Mouse (Mus musculus) neural tube, postnatal 0 days (tissue): Measurements from ENCODE around the gene Eps15. TPM values are rescaled to one million over a fixed set of nuclear protein-coding genes. Genes with fewer than 3 reads are reported as not detected.

Experiments used
- polyA plus RNA-seq: library from polyadenylated mRNA; unstranded; fragments of >200 nt; fragmentation: Nextera tagmentation; extraction: Ambion mirVana; gene quantifications from 2 replicates; pipeline ENCODE4 v1.2.1, GENCODE M21; 2015

The Eps15 gene
- polyA plus RNA-seq, result 49.4 and 53.3 TPM in 2 replicates

DNA sequence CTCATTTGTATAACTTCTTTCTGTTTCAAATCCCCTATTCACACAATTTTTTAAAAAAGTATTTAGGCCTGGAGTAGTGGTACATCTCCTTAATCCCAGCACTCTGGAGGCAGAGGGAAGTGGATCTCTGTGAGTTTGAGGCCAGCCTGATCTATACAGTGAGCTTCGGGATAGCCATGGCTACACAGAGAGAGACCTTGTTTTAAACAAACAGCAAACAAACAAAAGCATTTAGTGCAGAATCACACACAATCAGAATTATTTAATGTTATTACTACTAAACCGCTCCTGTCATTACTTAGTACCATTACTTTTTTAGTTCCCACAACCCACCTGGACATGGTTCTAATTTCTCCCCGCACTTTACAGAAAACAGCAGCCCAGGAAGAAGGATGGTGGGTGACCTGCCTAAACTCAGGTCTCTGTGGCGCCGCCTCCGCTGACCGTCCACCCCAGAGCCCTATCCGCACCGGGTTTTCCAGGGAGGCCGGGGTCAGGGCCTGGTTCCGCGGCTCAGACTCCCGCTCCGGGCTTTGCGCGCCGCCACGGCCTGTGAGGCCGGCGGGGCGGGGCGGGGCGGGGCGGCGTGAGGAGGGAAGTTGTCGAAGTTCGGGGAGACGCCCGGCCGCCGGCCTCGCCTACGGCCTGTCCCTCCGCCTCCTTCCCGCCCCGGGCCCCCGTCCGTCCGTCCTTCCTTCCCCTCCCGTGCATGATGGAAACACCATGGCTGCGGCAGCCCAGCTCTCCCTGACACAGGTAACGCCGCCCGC lies at the start of gene Eps15:
TSS of gene Eps15 (plus strand) at position 580 of the 770 bp plus-strand sequence.

DNA sequence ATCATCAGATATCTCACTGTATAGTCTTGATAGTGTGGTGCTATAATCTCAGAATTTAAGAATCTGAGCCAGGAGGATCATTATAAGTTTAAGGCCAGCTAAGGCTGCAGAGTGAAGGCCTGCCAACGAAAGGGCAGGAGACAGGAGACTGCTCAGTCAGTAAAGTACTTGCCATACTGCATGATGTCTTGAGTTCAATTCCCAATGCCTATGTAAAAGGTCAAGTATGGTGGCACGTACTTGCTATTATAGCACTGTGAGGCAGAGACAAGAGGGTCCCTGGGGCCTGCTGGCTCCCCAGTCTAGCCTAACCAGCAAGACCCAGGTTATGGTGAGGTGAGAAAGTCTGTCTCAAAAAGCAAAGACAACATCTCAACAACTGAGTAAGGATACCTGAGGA lies 45.9 kb upstream of the Eps15 start, which contains the start of gene Calr4:
TSS of gene Calr4 (plus strand) at position 301 of the 400 bp plus-strand sequence.

DNA sequence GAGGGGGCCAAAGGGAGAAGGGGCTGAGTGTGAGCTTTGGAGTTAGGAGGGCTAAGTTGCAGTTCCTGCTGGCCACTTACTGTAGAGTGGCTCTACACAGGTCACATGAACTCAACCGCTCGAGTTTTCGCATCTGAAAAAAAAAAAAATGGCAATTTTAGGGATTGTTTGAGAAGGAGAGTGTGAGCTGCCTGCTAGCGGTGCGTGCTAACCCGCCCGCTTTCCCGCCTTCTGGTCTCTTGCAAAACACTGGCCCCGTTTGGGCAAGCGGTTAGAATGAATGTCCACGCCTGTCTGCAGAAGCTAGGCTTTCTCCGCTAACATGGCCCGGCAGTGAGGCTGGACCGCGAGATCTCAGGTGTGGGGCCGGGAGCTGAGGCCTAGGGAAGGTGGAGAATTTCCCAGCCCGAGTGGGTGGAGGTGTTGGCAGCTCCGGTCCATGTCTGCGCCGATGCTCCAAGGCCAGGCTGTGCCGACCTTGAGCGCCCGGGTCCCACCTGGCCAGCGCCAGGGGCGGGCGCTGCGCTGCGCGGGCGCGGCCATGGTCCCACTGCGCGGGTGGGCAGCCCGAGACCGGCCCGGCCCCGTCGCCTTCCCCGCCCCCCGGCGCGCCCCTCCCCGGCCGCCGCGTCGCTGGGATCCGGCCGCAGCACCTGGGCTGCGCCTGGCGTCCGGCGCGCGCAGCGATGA lies 126.6 kb downstream of the Eps15 start, which contains the start of gene Ttc39a:
TSS of gene Ttc39a (plus strand) at position 138 of the 690 bp plus-strand sequence.

Other genes with a start within 250 kb of the Eps15 start
- gene Osbpl9, start 78.0 kb upstream of the Eps15 start, polyA plus RNA-seq, result 58.5 and 60.9 TPM in 2 replicates
- gene Calr4, start 45.8 kb upstream of the Eps15 start, polyA plus RNA-seq, result 2.6 and 2.7 TPM in 2 replicates
- 6.5 and 6.8 TPM in 2 replicates for gene Ttc39a, start 126.4 kb downstream of the Eps15 start, polyA plus RNA-seq
- gene Rnf11, start 204.5 kb downstream of the Eps15 start, polyA plus RNA-seq, result 88.4 and 111 TPM in 2 replicates